In genomic region chr7:120102164-120102972, GRCm38 (mm10) we compare ENCODE assay signal across 8 mouse cellular contexts. TPM values are rescaled to one million over a fixed set of nuclear protein-coding genes. Genes with fewer than 3 reads are reported as not detected.
A peak's percentile ranks its signal among the peaks of the same experiment; 100 is the strongest.
DNase-seq lines count a peak whose midpoint lies in the region; ATAC-seq and TF ChIP-seq lines count a peak whose summit lies in the region.

Tmem159 (plus strand) TSS chr7:120102353.

- peaks cover 5% of the 10 kb centered on the region; the same call in 1 of the 2 replicates for H3K4me1 ChIP-seq in cerebellum, adult 2 months (ENCODE audit: control insufficient read depth, insufficient read depth, low read length)
- peaks cover 7% of the 10 kb centered on the region; the same call in 1 of the 2 replicates for H3K4me1 ChIP-seq in lung, embryonic 14.5 days (ENCODE audit: insufficient read depth)
- H3K4me1 ChIP-seq in neural tube, embryonic 15.5 days: peaks cover 17% of the 10 kb centered on the region
- H3K4me1 ChIP-seq in testis, adult 2 months (ENCODE audit: control insufficient read depth, insufficient read depth, low read length): peaks cover 20% of the 10 kb centered on the region

- no peak for TF ChIP-seq CTCF in cerebellum, adult 2 months (IDR thresholded peaks at IDR 0.05; ENCODE audit: borderline replicate concordance, insufficient read depth, low read depth, low read length)
- TF ChIP-seq CTCF in layer of hippocampus, adult 2 months (conservative IDR thresholded peaks at IDR 0.05): no peak
- peak; percentile 9; the same call in 1 of the 2 replicates for TF ChIP-seq CTCF in lung, embryonic 14.5 days (IDR thresholded peaks at IDR 0.05; ENCODE audit: low read depth)
- peak; percentile 15; the same call in 1 of the 2 replicates for TF ChIP-seq CTCF in testis, adult 2 months (IDR thresholded peaks at IDR 0.05; ENCODE audit: control insufficient read depth, insufficient read depth, insufficient replicate concordance, low read depth, low read length)

- no peaks in the 10 kb centered on the region for H3K9me3 ChIP-seq in lung, embryonic 14.5 days (ENCODE audit: low read depth, low read length)
- no peaks in the 10 kb centered on the region for H3K9me3 ChIP-seq in neural tube, embryonic 15.5 days (replicated peaks)

- peaks cover 7% of the 10 kb centered on the region; the same call in 1 of the 2 replicates for H3K36me3 ChIP-seq in lung, embryonic 14.5 days (ENCODE audit: insufficient read depth)
- H3K36me3 ChIP-seq in neural tube, embryonic 15.5 days: no peaks in the 10 kb centered on the region
- no peaks in the 10 kb centered on the region for H3K36me3 ChIP-seq in testis, adult 2 months (ENCODE audit: control insufficient read depth, insufficient read depth, low read length)

- peak within 1 kb of the TSS; percentile 83 for H3K4me2 ChIP-seq in lung, embryonic 14.5 days
- peak within 1 kb of the TSS; percentile 89 for H3K4me2 ChIP-seq in neural tube, embryonic 15.5 days

- peak; percentile 44; the same call in 1 of the 2 replicates for TF ChIP-seq POLR2A in cerebellum, adult 2 months (IDR thresholded peaks at IDR 0.05; ENCODE audit: borderline replicate concordance, insufficient read depth, low read length)
- TF ChIP-seq POLR2A in testis, adult 2 months (IDR thresholded peaks at IDR 0.05; ENCODE audit: control insufficient read depth, low read depth, low read length): peak; percentile 36; the same call in 1 of the 2 replicates

- peak within 1 kb of the TSS; percentile 55 for H3K9ac ChIP-seq in lung, embryonic 14.5 days
- H3K9ac ChIP-seq in neural tube, embryonic 15.5 days (replicated peaks): peak within 1 kb of the TSS; percentile 61

- H3K27ac ChIP-seq in cerebellum, adult 2 months (ENCODE audit: insufficient read depth, low read length): no peak within 1 kb of the TSS
- H3K27ac ChIP-seq in layer of hippocampus, adult 2 months: peak within 1 kb of the TSS; percentile 68
- H3K27ac ChIP-seq in lung, embryonic 14.5 days (ENCODE audit: low read depth): peak within 1 kb of the TSS; percentile 45; the same call in 1 of the 2 replicates
- H3K27ac ChIP-seq in neural tube, embryonic 15.5 days (replicated peaks): no peak within 1 kb of the TSS
- H3K27ac ChIP-seq in testis, adult 2 months (ENCODE audit: control insufficient read depth, insufficient read depth, low read depth, low read length): peak within 1 kb of the TSS; percentile 80

- H3K4me3 ChIP-seq in cerebellum, adult 2 months (replicated peaks; ENCODE audit: insufficient read depth, low read depth, low read length): peak within 1 kb of the TSS; percentile 89
- H3K4me3 ChIP-seq in layer of hippocampus, adult 2 months: peak within 1 kb of the TSS; percentile 63
- H3K4me3 ChIP-seq in lung, embryonic 14.5 days (ENCODE audit: low read depth, low read length): peak within 1 kb of the TSS; percentile 50
- H3K4me3 ChIP-seq in neural tube, embryonic 15.5 days (replicated peaks): peak within 1 kb of the TSS; percentile 59
- peak within 1 kb of the TSS; percentile 76 for H3K4me3 ChIP-seq in testis, adult 2 months (ENCODE audit: control insufficient read depth, low read depth, low read length)

- DNase-seq in Muller cell, postnatal 12 days (ENCODE audit: inconsistent ontology term): peak; percentile 98
- peak; percentile 86 to 90 for DNase-seq in cerebellum, adult 2 months
- peak; percentile 76 for DNase-seq in forelimb bud, embryonic 11.5 days (ENCODE audit: low read depth, low spot score)
- DNase-seq in heart, postnatal 36 days: peak; percentile 87 to 91
- peak; percentile 48 to 55 for DNase-seq in layer of hippocampus, adult 2 months (ENCODE audit: low spot score in 2 of 2)
- peak; percentile 92 for DNase-seq in lung, embryonic 14.5 days

- whole genome bisulfite sequencing in cerebellum, adult 2 months: 1% methylated on average over 42 of the region's 42 CpGs
- under 1% methylated on average over 38 of the region's 42 CpGs for WGBS in lung, embryonic 14.5 days
- under 1% methylated on average over 42 of the region's 42 CpGs for WGBS in neural tube, embryonic 15.5 days

- peak; percentile 94 for ATAC-seq in lung, embryonic 14.5 days (ENCODE audit: insufficient read depth)
- peak; percentile 91 for ATAC-seq in neural tube, embryonic 15.5 days (ENCODE audit: low FRiP score)

- intact Hi-C loops in heart, postnatal 36 days (cut with DNase I): loop anchor here (10.0 kb wide), 2 partner anchors 532 to 722 kb away; partner anchors contain the start of gene Uqcrc2

- H3K27me3 ChIP-seq in cerebellum, adult 2 months (ENCODE audit: control insufficient read depth, insufficient read depth, low read length): no peaks in the 10 kb centered on the region
- no peaks in the 10 kb centered on the region for H3K27me3 ChIP-seq in lung, embryonic 14.5 days (ENCODE audit: insufficient read depth, low read length)
- no peaks in the 10 kb centered on the region for H3K27me3 ChIP-seq in neural tube, embryonic 15.5 days (replicated peaks)
- H3K27me3 ChIP-seq in testis, adult 2 months (ENCODE audit: control insufficient read depth, insufficient read depth, low read length): no peaks in the 10 kb centered on the region

RNA-seq across cellular contexts. Expression of gene Tmem159, which starts in this region (rescaled TPM):
- 10.9 TPM in 2 replicates for polyA plus RNA-seq in cerebellum, adult 2 months (2012; rRNA removed)
- total RNA-seq in heart, postnatal 36 days (2021): 10 to 100 TPM; 24.1 to 54.3 TPM
- total RNA-seq in layer of hippocampus, adult 2 months (2021): 10 to 100 TPM; 11.3 to 11.7 TPM
- 33.5 and 36.1 TPM in 2 replicates for polyA plus RNA-seq in lung, embryonic 14.5 days (2014; fragmentation: Nextera tagmentation; extraction: Ambion mirVana)
- polyA plus RNA-seq in neural tube, embryonic 15.5 days (2015; fragmentation: Nextera tagmentation; extraction: Ambion mirVana): 15.2 and 18.3 TPM in 2 replicates
- polyA plus RNA-seq in testis, adult 2 months (2012; rRNA removed): 6.6 and 8.0 TPM in 2 replicates

Comparison
In these comparisons a context has a peak if more than half of its experiments do, and no peak if none do; other contexts are left out.
1. H3K27ac ChIP-seq: peak in layer of hippocampus, adult 2 months (single experiment), lung, embryonic 14.5 days (single experiment) and testis, adult 2 months (single experiment); none in cerebellum, adult 2 months (single experiment) and neural tube, embryonic 15.5 days (single experiment).
2. CTCF ChIP-seq: peak in lung, embryonic 14.5 days (single experiment) and testis, adult 2 months (single experiment); none in cerebellum, adult 2 months (single experiment) and layer of hippocampus, adult 2 months (single experiment).
3. Peak in every context shown above with its lines, with median percentiles within 50 percentile points of each other: DNase-seq and H3K4me3 ChIP-seq.